Mouse (Mus musculus) layer of hippocampus, postnatal 10 days (tissue): ENCODE data around the gene Gpr152. TPM values are rescaled to one million over a fixed set of nuclear protein-coding genes. Genes with fewer than 3 reads are reported as not detected.
"Not testable (repeated sequence)": the region's sequence is repeated elsewhere in the genome, so short reads cannot be mapped to it uniquely, and the experiment has no call there.

Experiments used
- DNase-seq, 2 experiments: peaks; one replicate each; pipeline ENCODE4 v3.0.0; 2021; ENCODE audit warnings: low spot score in 2 of 2
- total RNA-seq, 2 experiments: library from RNA; stranded (reverse); gene quantifications; 2 replicates each; pipeline ENCODE4 v1.2.3; 2021

Gene Gpr152
- total RNA-seq, 2 experiments from 2014 or later, result not detected

GRCm38 (mm10) chr19:4108535-4108934, 31.1 kb upstream of the Gpr152 start:
- DNase-seq, result no peak

DNA sequence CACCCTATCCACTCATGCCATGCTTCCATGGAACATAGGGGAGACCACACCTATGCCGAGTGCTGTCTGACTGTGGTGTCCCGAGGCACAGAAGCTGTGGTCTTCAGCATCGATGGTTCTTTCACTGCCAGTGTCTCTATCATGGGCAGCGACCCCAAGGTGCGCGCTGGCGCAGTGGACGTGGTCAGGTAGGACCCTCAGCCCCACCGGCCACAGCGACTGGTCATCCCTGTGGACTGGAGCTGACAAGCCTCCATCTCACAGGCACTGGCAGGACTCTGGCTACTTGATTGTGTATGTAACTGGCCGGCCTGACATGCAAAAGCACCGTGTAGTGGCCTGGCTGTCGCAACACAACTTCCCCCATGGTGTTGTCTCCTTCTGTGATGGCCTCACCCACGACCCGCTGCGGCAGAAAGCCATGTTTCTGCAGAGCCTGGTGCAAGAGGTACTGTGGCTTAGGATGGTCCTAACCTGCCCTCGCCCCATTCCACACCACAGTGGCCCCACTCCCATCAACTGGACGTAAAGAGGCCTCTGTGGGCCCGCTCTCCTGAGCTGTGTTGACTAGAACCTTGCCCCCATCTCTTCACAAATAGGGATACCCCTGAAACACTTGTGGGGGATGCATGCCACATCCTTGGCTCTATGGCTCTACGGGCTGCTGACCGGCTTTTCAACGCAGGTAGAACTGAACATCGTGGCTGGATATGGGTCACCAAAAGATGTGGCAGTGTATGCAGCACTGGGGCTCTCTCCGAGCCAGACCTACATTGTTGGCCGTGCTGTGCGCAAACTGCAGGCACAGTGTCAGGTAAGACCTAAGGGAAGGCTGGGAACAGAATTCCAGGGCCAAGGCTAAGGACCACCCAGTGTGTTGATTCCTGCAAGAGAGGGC, 27.3 kb upstream of the Gpr152 start:
- DNase-seq, result no peak

- DNase-seq, result peak; percentile 69 to 75
These were observed 26.3 kb upstream of the Gpr152 start for GRCm38 (mm10) chr19:4113186-4113805.

GRCm38 (mm10) chr19:4113806-4114230, 25.8 kb upstream of the Gpr152 start:
- DNase-seq, result no peak

GRCm38 (mm10) chr19:4114551-4114950, 25.0 kb upstream of the Gpr152 start:
- no peak for DNase-seq

DNA sequence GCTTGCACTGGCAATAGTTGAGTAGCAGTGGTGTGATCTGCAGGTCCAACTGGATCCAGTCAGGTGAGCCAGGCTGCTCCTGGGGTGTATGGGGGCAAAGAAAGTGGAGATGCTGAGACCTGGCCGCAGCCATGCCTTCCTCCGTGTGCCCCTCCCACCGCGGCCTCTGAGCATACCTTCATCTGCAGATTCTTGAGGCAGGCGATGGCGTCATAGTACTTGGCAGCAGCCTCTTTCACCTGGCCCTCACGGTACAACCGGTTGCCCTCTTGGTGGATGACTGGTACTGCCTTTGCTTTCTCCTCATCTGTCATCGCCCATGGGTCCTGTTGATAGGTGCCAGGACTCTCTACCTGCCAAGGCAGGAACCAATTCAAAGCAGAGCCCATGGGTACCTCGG, 24.4 kb upstream of the Gpr152 start:
- DNase-seq, result no peak

DNA sequence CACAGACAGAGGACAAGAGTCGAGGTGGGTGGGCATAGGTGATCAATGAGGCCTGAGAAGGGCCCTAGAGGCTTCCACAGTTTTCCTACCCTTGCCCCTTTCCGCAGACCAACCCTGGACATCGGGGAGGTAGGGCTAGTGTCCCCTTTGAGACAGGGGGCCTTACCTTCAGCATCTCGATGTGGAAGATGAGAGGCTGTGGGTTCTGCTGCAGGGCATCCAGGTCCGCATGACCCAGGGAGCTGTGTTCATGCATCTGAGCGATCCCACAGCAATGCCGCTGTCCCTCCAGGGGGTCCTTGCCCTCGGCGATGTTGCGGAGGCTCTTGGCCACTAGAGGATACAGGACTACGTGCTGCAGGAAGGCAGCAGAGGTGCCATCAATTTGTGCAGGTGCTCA, 23.8 kb upstream of the Gpr152 start:
- DNase-seq, result no peak

- DNase-seq, result no peak
These were observed 22.6 kb upstream of the Gpr152 start for GRCm38 (mm10) chr19:4117006-4117405.

GRCm38 (mm10) chr19:4118350-4118749, 21.2 kb upstream of the Gpr152 start:
- DNase-seq, result no peak

GRCm38 (mm10) chr19:4119716-4120487, 19.7 kb upstream of the Gpr152 start:
- DNase-seq, result no peak

DNA sequence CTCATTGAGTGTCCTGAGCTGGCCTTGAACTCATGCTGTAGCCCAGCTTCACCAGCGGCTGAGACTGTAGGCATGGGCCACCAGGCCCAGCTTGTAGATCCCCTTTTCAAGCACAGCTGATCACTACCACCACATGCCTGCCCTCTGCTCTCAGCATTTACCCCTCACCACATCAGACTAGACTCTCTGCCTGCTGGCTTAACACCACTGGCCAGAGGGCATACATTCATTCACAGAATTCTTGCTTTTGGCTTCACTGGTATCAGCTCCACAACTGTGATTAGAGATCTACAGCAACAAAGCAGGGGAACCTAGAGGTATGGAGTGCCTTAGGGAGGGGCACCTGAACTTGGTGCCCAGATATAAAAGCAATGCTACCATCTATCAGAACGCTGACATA, 19.1 kb upstream of the Gpr152 start:
- DNase-seq, result no peak

- DNase-seq, result peak; percentile 99
These were observed 18.3 kb upstream of the Gpr152 start for GRCm38 (mm10) chr19:4121097-4121805.

GRCm38 (mm10) chr19:4121896-4122295, 17.7 kb upstream of the Gpr152 start:
- not testable (repeated sequence) for DNase-seq

DNA sequence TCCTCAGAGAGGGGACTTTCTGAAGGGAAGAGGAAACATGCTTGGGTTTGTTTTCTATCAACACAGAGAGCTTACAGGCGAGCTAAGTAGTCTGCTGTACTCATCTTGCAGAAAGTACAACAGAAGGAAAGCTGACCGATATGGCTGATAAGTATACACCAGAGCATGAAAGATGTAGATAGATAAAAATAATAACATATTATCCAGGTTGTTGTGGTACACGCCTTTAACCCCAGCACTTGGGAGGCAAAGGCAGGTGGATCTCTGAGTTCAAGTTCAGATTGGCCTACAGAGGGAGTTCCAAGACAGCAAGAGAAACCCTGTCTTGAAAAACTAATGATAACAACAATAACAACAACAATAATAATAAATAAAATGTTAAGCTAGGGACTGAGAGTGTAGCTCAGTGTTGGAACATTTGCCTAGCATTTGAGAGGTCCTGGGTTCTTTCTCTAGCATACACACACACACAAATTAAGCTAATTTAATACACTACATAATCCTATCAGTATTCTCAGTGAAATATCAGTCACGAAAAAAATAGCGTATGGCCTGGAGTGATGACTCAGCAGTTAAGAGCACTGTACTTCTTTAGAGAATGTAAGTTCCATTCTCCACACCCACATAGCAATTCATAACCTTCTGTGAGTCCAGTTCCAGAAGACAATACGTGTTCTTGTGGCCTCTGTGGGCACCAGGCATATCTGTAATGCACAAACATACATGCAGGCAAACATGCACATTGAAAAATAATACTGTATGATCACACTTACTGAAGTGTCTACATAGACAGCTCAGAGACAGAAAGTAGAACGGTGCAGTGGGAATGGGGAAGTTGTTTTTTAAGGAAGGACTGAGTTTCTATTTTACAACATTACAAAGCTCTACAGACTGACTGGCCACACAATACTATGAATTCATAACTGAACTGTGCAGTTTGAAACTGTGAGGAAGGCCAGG, 16.9 kb upstream of the Gpr152 start:
- no peak for DNase-seq

DNA sequence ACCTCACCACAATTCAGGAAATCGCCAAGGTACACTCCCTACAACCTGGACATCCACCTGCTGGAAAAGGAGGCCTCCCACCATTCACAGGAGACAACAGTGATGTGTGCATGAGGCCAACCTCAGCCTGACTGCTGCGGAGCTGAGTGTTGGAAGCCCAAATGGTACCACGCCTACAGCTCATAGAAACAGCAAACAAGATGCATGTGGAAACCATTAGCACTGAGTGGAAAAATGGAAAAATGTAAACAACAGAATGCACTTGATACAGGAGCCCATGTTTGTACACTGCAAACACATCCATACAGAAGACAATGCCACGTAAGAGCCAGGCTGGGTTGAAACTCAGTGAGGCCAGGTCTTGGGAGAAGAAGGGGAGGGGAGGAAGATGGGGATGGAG, 15.2 kb upstream of the Gpr152 start:
- DNase-seq, result no peak

DNA sequence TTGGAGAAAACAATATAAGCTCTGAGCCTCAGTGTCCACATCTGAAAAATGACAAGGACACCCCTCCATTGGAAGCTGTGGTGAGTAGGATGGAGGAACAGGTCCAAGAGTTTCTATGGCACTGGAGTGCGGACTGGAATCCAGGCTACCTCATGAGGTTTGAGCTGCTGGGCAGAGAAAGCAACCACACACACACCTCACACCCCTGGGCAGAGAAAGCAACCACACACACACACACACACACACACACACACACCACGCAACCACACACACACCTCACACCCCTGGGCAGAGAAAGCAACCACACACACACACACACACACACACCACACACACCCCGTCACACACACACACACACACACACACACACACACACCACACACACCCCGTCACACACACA, 14.3 kb upstream of the Gpr152 start:
- DNase-seq, result peak; percentile 35 to 48

GRCm38 (mm10) chr19:4125741-4126696, 13.6 kb upstream of the Gpr152 start, which contains the start of gene Aip:
TSS of gene Aip (minus strand) at chr19:4125858.
- peak; percentile 97 to 98 for DNase-seq

- no peak for DNase-seq
These were observed 12.7 kb upstream of the Gpr152 start for GRCm38 (mm10) chr19:4126759-4127495.
